Mouse (Mus musculus) heart, adult 10 weeks (tissue): ENCODE data around the gene Olfr1394. TPM values are rescaled to one million over a fixed set of nuclear protein-coding genes. Genes with fewer than 3 reads are reported as not detected.

Source experiments
- polyA plus RNA-seq: library from polyadenylated mRNA; stranded (reverse); fragments of 350-450 nt; fragmentation: Illumina TruSeq; extraction: RNeasy Lipid Tissue Mini Kit (QIAGEN cat#74804); gene quantifications from one replicate; pipeline ENCODE4 v1.2.3, GENCODE M21; 2014; ENCODE audit warnings: low read depth, low replicate concordance

Olfr1394 gene
- polyA plus RNA-seq = not detected

GRCm38 (mm10) chr11:49154077-49154476, at the start of gene Olfr1394:
Gene Olfr1394, plus strand, starts transcription at chr11:49154377.

GRCm38 (mm10) chr11:49114774-49115173, 39.4 kb upstream of the Olfr1394 start, which contains the start of gene Olfr1396:
Gene Olfr1396, minus strand, starts transcription at chr11:49114874.

GRCm38 (mm10) chr11:49141974-49142373, 12.2 kb upstream of the Olfr1394 start, which contains the start of gene Olfr1395:
Gene Olfr1395, plus strand, starts transcription at chr11:49142274.

GRCm38 (mm10) chr11:49186955-49187488, 32.8 kb downstream of the Olfr1394 start, which contains the start of gene Btnl9:
Gene Btnl9, minus strand, starts transcription at chr11:49187159.

GRCm38 (mm10) chr11:49203129-49203768, 49.1 kb downstream of the Olfr1394 start, which contains the start of gene Zfp62:
Gene Zfp62, plus strand, starts transcription at chr11:49203292.

Other genes starting within 250 kb of the Olfr1394 start
- 2.5 TPM for gene Psme2b, start 208.2 kb upstream of the Olfr1394 start, polyA plus RNA-seq
- gene Olfr56, start 175.5 kb upstream of the Olfr1394 start, polyA plus RNA-seq = not detected
- gene 9930111J21Rik1, start 175.0 kb upstream of the Olfr1394 start, polyA plus RNA-seq = 2.9 TPM
- gene Gm12185, start 162.2 kb upstream of the Olfr1394 start, polyA plus RNA-seq = 0.26 TPM
- 7.1 TPM for gene Tgtp1, start 160.2 kb upstream of the Olfr1394 start, polyA plus RNA-seq
- gene 9930111J21Rik2, start 103.1 kb upstream of the Olfr1394 start, polyA plus RNA-seq = 6.3 TPM
- 10.2 TPM for gene Tgtp2, start 90.2 kb upstream of the Olfr1394 start, polyA plus RNA-seq
- gene Ifi47, start 77.8 kb upstream of the Olfr1394 start, polyA plus RNA-seq = 3.8 TPM
- 5.0 TPM for gene Olfr1396, start 39.5 kb upstream of the Olfr1394 start, polyA plus RNA-seq
- gene Olfr1395, start 12.1 kb upstream of the Olfr1394 start, polyA plus RNA-seq = not detected
- 34.1 TPM for gene Btnl9, start 32.8 kb downstream of the Olfr1394 start, polyA plus RNA-seq
- gene Zfp62, start 48.9 kb downstream of the Olfr1394 start, polyA plus RNA-seq = 28.4 TPM
- gene Mgat1, start 89.8 kb downstream of the Olfr1394 start, polyA plus RNA-seq = 49.3 TPM
- gene Olfr1393, start 123.9 kb downstream of the Olfr1394 start, polyA plus RNA-seq = 1.9 TPM
- not detected for gene Olfr1392, start 130.9 kb downstream of the Olfr1394 start, polyA plus RNA-seq
- not detected for gene Olfr10, start 150.4 kb downstream of the Olfr1394 start, polyA plus RNA-seq
- not detected for gene Olfr1391, start 168.4 kb downstream of the Olfr1394 start, polyA plus RNA-seq
- gene Olfr1390, start 180.8 kb downstream of the Olfr1394 start, polyA plus RNA-seq = not detected